Mouse (Mus musculus): ENCODE data around the gene Gm20517. TPM values are rescaled to one million over a fixed set of nuclear protein-coding genes. Genes with fewer than 3 reads are reported as not detected.

Gene Gm20517
- polyA plus RNA-seq, 1 experiment, result 2.5 TPM

DNA sequence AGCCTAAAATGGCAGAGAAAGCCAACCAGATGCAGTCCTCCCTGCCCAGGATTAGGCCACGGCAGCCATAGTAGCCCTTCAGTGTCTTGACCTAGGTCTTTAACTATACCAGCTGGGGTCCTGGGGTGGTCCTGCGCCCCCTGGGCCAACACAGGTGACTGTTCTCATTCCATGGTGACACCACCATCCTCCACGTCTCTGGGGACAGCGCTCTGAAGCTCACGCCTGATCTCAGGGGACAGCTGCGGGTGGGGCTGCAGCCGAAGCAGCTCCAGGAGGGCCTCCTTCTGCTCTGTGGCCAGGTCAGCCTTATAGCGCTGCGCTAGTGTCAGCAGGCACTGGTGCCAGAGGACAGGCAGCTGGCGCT is 10.0 kb upstream of the Gm20517 start:
- Histone ChIP-seq H3K27ac (ENCODE audit: insufficient read depth, low read length) (no peak overlapping the region), H3K4me3 (ENCODE audit: insufficient read depth, low read length) (no peak overlapping the region), H3K4me1 (ENCODE audit: control insufficient read depth, insufficient read depth, low read length) (peaks cover 6% of the 10 kb centered on the region)
- no peak for TF ChIP-seq CTCF (IDR thresholded peaks at IDR 0.05; ENCODE audit: borderline replicate concordance, insufficient read depth, low read length)
- no peak for TF ChIP-seq POLR2A (IDR thresholded peaks at IDR 0.05; ENCODE audit: low read depth, low read length)

DNA sequence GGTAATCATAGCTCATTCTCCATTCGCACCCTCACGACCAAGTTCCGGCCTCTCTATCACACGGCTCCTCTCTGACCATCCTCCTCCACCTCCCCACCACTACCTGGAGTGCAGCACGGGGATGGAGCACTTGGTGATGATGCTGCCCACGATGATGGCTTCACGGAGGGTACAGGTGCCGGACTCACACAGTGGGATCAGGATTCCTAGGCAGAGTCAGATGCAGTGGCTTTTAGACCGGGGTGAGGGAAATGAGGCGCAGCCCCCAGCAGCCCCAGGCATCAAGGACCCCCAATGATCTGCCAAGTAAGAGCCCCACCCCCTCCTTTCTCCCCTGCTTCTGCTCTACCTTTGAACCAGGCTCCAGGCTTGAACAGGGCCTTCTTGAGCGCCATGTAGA is 9.1 kb upstream of the Gm20517 start:
- Histone ChIP-seq H3K4me3 (ENCODE audit: insufficient read depth, low read length) (no peak overlapping the region), H3K27ac (ENCODE audit: insufficient read depth, low read length) (no peak overlapping the region), H3K4me1 (ENCODE audit: control insufficient read depth, insufficient read depth, low read length) (no peaks in the 10 kb centered on the region)
- TF ChIP-seq CTCF (IDR thresholded peaks at IDR 0.05; ENCODE audit: borderline replicate concordance, insufficient read depth, low read length) (no peak), POLR2A (IDR thresholded peaks at IDR 0.05; ENCODE audit: low read depth, low read length) (no peak)

DNA sequence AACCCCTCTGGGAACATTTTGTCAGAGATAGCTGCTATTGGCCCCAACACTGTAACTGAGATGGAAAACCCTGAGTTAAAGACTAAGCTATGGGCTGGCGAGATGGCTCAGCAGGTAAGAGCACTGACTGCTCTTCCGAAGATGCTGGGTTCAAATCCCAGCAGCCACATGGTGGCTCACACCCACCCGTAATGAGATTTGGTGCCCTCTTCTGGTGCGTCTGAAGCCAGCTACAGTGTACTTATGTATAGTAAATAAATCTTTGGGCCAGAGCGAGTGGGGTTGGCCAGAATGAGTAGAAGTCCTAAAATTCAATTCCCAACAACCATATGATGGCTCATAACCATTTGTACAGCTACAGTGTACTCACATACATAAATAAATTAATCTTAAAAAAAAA is 5.2 kb upstream of the Gm20517 start:
- no peaks in the 10 kb centered on the region for H3K4me1 ChIP-seq (ENCODE audit: control insufficient read depth, insufficient read depth, low read length)
- TF ChIP-seq POLR2A (IDR thresholded peaks at IDR 0.05; ENCODE audit: low read depth, low read length) (no peak), CTCF (IDR thresholded peaks at IDR 0.05; ENCODE audit: borderline replicate concordance, insufficient read depth, low read length) (no peak)
- H3K4me3 ChIP-seq (ENCODE audit: insufficient read depth, low read length), result no peak overlapping the region
- H3K27ac ChIP-seq (ENCODE audit: insufficient read depth, low read length), result no peak overlapping the region

DNA sequence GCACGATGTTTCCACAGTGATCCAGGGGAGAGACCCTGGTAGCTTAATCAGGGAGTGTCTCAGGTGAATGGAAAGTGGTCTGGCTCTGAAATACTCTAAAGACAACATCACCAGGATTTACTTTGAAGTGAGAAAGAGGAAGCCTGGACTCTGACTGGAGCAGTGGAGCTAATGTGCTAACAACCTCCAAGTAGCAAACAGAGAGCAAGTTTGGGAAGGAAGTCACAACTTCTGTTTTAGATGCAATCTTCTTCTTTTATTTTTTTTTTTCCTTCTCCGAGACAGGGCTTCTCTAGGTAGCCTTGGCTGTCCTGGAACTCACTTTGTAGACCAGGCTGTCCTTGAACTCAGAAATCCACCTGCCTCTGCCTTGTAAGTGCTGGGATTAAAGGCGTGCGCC is 2.2 kb upstream of the Gm20517 start:
- H3K4me3 ChIP-seq (ENCODE audit: insufficient read depth, low read length), result no peak overlapping the region
- no peak for TF ChIP-seq CTCF (IDR thresholded peaks at IDR 0.05; ENCODE audit: borderline replicate concordance, insufficient read depth, low read length)
- TF ChIP-seq POLR2A (IDR thresholded peaks at IDR 0.05; ENCODE audit: low read depth, low read length), result no peak

DNA sequence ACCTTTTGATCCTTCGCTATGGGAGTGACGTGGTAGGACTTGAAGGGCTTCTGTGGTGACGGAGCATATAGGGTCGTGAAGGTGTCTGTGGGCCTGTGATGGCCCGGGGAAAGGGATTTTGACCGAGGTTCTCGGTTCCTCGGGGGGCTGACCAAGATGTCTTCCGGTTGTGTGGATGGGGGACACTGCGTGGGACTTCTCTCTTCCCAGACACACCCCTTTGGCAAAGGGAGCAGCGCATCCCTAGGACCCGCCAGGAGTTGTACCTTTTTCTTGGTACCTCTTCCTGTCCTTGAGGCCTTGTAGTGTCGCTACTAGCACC is 233 bp downstream of the Gm20517 start:
- peak overlapping the region; percentile 20; the same call in 1 of the 2 replicates for H3K27ac ChIP-seq (ENCODE audit: insufficient read depth, low read length)
- TF ChIP-seq CTCF (IDR thresholded peaks at IDR 0.05; ENCODE audit: borderline replicate concordance, insufficient read depth, low read length), result no peak
- no peak for TF ChIP-seq POLR2A (IDR thresholded peaks at IDR 0.05; ENCODE audit: low read depth, low read length)

More for the DNA sequence above, 2.2 kb upstream of the Gm20517 start:
- H3K27ac ChIP-seq (ENCODE audit: insufficient read depth, low read length), result no peak overlapping the region
- no peaks in the 10 kb centered on the region for H3K4me1 ChIP-seq (ENCODE audit: control insufficient read depth, insufficient read depth, low read length)

DNA sequence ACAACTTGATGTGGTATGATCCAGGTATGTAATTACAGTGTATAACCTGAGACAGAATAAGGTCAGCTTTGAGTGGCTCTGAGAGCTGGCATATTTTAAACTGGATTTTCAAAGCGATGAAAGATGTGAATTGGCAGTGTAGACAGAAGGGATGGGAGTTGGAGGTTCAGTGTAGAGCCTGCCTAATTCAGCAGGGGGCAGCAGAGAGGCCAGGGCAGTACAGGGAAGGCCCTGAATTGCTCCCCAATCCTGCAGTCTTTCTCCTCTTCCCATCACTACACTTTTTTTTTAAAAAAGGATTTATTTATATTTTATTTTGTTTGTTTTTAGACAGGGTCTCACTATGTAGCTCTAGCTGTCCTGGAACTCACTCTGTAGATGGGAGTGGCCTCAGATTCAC is 2.6 kb downstream of the Gm20517 start:
- TF ChIP-seq CTCF (IDR thresholded peaks at IDR 0.05; ENCODE audit: borderline replicate concordance, insufficient read depth, low read length), result peak; percentile 56; the same call in 1 of the 2 replicates
- TF ChIP-seq POLR2A (IDR thresholded peaks at IDR 0.05; ENCODE audit: low read depth, low read length), result no peak
- Histone ChIP-seq H3K4me1 (ENCODE audit: control insufficient read depth, insufficient read depth, low read length) (no peaks in the 10 kb centered on the region), H3K4me3 (ENCODE audit: insufficient read depth, low read length) (no peak overlapping the region), H3K27ac (ENCODE audit: insufficient read depth, low read length) (no peak overlapping the region)

More for the DNA sequence above, 233 bp downstream of the Gm20517 start:
- Histone ChIP-seq H3K4me1 (ENCODE audit: control insufficient read depth, insufficient read depth, low read length) (no peaks in the 10 kb centered on the region), H3K4me3 (ENCODE audit: insufficient read depth, low read length) (peak overlapping the region; percentile 82)

DNA sequence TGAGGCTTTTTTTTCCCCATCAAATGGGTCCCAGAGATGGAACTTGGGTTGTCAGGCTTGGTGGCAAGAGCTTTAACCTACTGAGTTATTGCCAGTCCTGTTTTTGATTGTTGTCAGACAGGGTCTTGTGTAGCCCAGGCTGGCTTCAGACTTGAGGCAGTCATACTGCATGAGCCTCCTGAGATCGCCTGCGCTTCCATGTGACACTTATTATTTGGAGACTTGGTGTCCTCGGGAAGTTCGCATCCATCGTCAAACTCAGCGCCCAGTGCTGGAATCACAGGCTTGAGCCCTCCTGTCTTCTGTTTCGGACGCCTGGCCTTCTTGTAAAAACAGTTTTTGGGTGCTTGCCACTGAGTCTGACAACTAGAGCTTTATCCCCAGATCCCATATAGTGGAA is 4.7 kb downstream of the Gm20517 start:
- H3K27ac ChIP-seq (ENCODE audit: insufficient read depth, low read length), result no peak overlapping the region
- no peak for TF ChIP-seq POLR2A (IDR thresholded peaks at IDR 0.05; ENCODE audit: low read depth, low read length)
- TF ChIP-seq CTCF (IDR thresholded peaks at IDR 0.05; ENCODE audit: borderline replicate concordance, insufficient read depth, low read length), result no peak
- no peak overlapping the region for H3K4me3 ChIP-seq (ENCODE audit: insufficient read depth, low read length)
- H3K4me1 ChIP-seq (ENCODE audit: control insufficient read depth, insufficient read depth, low read length), result no peaks in the 10 kb centered on the region

DNA sequence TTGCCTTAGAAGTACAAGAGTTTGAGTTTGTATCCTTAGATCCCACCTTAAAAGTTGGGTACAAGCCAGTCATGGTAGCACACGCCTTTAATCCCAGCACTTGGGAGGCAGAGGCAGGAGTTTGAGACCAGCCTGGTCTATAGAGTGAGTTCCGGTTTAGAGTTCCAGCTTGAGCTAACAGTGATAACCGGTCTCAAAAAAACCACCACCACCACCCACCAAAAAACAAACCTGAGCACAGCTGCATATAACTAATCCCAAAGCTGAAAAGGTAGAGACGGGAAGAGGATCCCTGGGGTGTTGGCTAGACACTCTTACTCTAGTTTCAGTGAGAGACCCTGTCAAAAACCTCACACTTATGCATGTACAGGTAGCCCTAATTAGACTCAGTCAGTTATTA is 5.3 kb downstream of the Gm20517 start:
- no peak overlapping the region for H3K27ac ChIP-seq (ENCODE audit: insufficient read depth, low read length)
- no peaks in the 10 kb centered on the region for H3K4me1 ChIP-seq (ENCODE audit: control insufficient read depth, insufficient read depth, low read length)
- TF ChIP-seq CTCF (IDR thresholded peaks at IDR 0.05; ENCODE audit: borderline replicate concordance, insufficient read depth, low read length), result no peak
- no peak for TF ChIP-seq POLR2A (IDR thresholded peaks at IDR 0.05; ENCODE audit: low read depth, low read length)
- H3K4me3 ChIP-seq (ENCODE audit: insufficient read depth, low read length), result no peak overlapping the region

DNA sequence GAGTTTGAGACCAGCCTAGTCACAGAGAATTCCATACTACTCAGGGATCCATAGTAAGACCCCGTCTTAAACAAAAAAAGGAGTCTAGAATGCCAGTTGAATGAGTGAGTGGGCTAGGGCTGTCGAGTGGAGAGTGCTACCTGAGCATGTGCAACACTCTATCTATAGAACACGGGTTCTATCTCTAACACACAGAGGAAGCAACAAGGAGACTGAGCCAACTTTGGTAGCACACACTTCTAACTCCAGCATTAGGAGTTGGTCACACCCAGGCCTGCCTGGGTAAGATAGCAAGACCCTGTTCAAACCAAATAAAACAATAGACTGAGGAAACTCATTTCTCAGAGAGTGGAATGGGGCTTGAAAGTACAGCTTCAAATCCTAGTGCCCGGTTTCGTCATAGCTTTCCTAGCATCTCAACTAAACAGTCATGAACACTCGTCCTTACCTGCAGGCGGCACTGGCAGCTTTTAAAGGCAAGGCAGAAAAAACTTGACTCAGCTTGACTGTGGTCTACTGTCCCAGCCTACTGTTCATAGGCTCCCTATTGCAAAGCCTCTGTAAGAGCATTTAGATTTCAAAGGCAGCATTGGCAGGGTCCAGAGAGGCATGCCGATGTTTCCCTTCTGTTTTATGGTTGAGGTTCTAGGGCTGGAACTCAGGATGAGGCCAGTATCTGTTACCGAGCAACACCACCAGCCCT is 6.4 kb downstream of the Gm20517 start:
- no peak for TF ChIP-seq POLR2A (IDR thresholded peaks at IDR 0.05; ENCODE audit: low read depth, low read length)
- TF ChIP-seq CTCF (IDR thresholded peaks at IDR 0.05; ENCODE audit: borderline replicate concordance, insufficient read depth, low read length), result no peak
- H3K4me1 ChIP-seq (ENCODE audit: control insufficient read depth, insufficient read depth, low read length), result no peaks in the 10 kb centered on the region
- H3K27ac ChIP-seq (ENCODE audit: insufficient read depth, low read length), result no peak overlapping the region
- H3K4me3 ChIP-seq (ENCODE audit: insufficient read depth, low read length), result no peak overlapping the region

DNA sequence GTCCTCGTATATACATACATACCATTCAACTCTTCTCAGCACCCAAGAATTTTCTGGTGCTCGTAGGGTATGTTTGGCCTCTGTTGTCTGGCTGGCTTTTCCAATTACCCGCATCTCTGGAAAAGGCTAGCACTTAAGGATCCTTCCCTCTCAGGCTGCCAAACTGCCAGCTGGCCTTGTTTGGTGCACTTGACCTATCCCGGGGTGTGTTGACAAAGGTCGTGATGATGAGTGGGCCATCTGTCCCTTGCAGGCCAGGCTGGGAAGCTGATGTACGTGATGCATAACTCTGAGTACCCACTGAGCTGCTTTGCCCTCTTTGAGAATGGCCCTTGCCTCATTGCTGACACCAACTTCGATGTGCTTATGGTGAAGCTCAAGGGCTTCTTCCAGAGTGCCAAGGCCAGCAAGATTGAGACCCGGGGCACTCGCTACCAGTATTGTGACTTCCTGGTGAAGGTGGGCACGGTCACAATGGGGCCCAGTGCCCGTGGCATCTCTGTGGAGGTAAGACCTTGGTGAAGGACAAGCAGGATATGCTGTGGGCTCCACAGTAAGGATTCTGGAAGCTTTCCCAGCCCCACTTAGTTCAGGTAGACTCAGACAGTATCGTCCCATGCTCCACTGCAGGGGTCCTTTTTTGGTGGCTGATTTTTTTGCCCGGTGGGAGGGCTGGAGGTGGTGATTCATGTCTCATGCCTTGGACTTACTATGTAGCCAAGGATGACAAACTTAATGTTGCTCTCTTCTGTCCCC is 7.3 kb downstream of the Gm20517 start:
- no peak overlapping the region for H3K4me3 ChIP-seq (ENCODE audit: insufficient read depth, low read length)
- no peak overlapping the region for H3K27ac ChIP-seq (ENCODE audit: insufficient read depth, low read length)
- no peaks in the 10 kb centered on the region for H3K4me1 ChIP-seq (ENCODE audit: control insufficient read depth, insufficient read depth, low read length)
- TF ChIP-seq CTCF (IDR thresholded peaks at IDR 0.05; ENCODE audit: borderline replicate concordance, insufficient read depth, low read length), result no peak
- TF ChIP-seq POLR2A (IDR thresholded peaks at IDR 0.05; ENCODE audit: low read depth, low read length), result no peak

All from embryonic fibroblast, embryonic 13.5 days (primary cell).